7 mouse cellular contexts compared by ENCODE assay signal in genomic region chr10:94545259-94546019, GRCm38 (mm10).
DNase-seq lines count a peak whose midpoint lies in the region; ATAC-seq lines count a peak whose summit lies in the region.

No protein-coding gene starts in this region.

- H3K4me2 ChIP-seq in forebrain, embryonic 12.5 days, result peak overlapping the region; percentile 45

- WGBS in forebrain, embryonic 12.5 days, result 22% methylated on average over 21 of the region's 21 CpGs
- WGBS in hindbrain, embryonic 10.5 days, result 32% methylated on average over 21 of the region's 21 CpGs

- H3K4me1 ChIP-seq in forebrain, embryonic 12.5 days, result peaks cover 33% of the 10 kb centered on the region
- H3K4me1 ChIP-seq in hindbrain, embryonic 10.5 days (replicated peaks), result peaks cover 37% of the 10 kb centered on the region

- DNase-seq in CD8-positive naive resting alpha-beta T cell, adult 2 months (ENCODE audit: low read depth in 2 of 2, low spot score in 2 of 2), result peak; percentile 20 to 31
- DNase-seq in adrenal gland, adult 8-10 months, result peak; percentile 41
- DNase-seq in hindbrain, embryonic 10.5 days (ENCODE audit: low spot score), result peak; percentile 32
- DNase-seq in left cerebral cortex, adult 18-20 months (ENCODE audit: low spot score in 2 of 2), result peak; percentile 32 to 50
- DNase-seq in lung, postnatal 25 days (ENCODE audit: low spot score), result peak; percentile 66
- peak; percentile 67 to 73 for DNase-seq in right cerebral cortex, adult 2 months (ENCODE audit: low spot score in 2 of 2)

- H3K36me3 ChIP-seq in forebrain, embryonic 12.5 days (replicated peaks), result no peaks in the 10 kb centered on the region
- H3K36me3 ChIP-seq in hindbrain, embryonic 10.5 days, result no peaks in the 10 kb centered on the region

- 0 out of 2 replicates have a peak, but pooled peaks cover 8% of the 10 kb centered on the region for H3K9me3 ChIP-seq in forebrain, embryonic 12.5 days
- H3K9me3 ChIP-seq in hindbrain, embryonic 10.5 days, result peaks cover 5% of the 10 kb centered on the region; the same call in 1 of the 2 replicates

- ATAC-seq in forebrain, embryonic 12.5 days (ENCODE audit: low FRiP score), result peak; percentile 84

- peak overlapping the region; percentile 48 for H3K27ac ChIP-seq in forebrain, embryonic 12.5 days
- peak overlapping the region; percentile 64 for H3K27ac ChIP-seq in hindbrain, embryonic 10.5 days

- peak overlapping the region; percentile 15 for H3K4me3 ChIP-seq in forebrain, embryonic 12.5 days (replicated peaks)
- peak overlapping the region; percentile 30 for H3K4me3 ChIP-seq in hindbrain, embryonic 10.5 days

- no peaks in the 10 kb centered on the region for H3K27me3 ChIP-seq in forebrain, embryonic 12.5 days
- H3K27me3 ChIP-seq in hindbrain, embryonic 10.5 days (ENCODE audit: insufficient read depth, poor library complexity, severe bottlenecking), result no peaks in the 10 kb centered on the region

- H3K9ac ChIP-seq in forebrain, embryonic 12.5 days, result peak overlapping the region; percentile 25; the same call in 1 of the 2 replicates

Comparison
In these comparisons a context has a peak if more than half of its experiments do, and no peak if none do; other contexts are left out.
1. Peak in every context shown above with its lines: DNase-seq, ATAC-seq, H3K4me3 ChIP-seq and H3K27ac ChIP-seq.